In the genomic region with DNA sequence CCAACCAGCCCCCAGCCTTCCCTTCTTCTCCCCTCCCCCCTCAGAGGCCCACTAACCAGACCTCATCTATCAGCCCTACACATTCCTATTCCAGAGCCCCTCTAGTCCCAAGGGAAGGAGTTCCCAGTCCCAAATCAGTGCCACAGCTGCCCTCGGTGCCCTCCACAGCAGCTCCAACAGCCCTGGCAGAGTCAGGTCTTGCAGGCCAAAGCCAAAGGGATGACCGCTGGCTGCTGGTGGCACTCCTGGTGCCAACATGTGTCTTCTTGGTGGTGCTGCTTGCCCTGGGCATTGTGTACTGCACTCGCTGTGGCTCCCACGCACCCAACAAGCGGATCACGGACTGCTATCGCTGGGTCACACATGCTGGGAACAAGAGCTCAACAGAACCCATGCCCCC, we compare ENCODE assay signal across 10 mouse cellular contexts. TPM values are rescaled to one million over a fixed set of nuclear protein-coding genes. Genes with fewer than 3 reads are reported as not detected.
DNase-seq lines count a peak whose midpoint lies in the region; ATAC-seq lines count a peak whose summit lies in the region.
"Had no signal": no experiment of that assay in that cellular context is flagged by ENCODE, and none has a peak within 500 bp of the region (broad histone marks: within the 10 kb centered on the region; RNA-seq: fewer than 3 reads in every experiment).

No protein-coding gene starts in this region.

- H3K9me3 ChIP-seq in heart, embryonic 12.5 days (replicated peaks) = no peaks in the 10 kb centered on the region
- no peaks in the 10 kb centered on the region for H3K9me3 ChIP-seq in midbrain, embryonic 12.5 days
- no peaks in the 10 kb centered on the region for H3K9me3 ChIP-seq in midbrain, embryonic 11.5 days (ENCODE audit: control insufficient read depth, low read length)
- H3K9me3 ChIP-seq in hindbrain, embryonic 15.5 days = no peaks in the 10 kb centered on the region
- H3K9me3 ChIP-seq in neural tube, embryonic 15.5 days (replicated peaks) = no peaks in the 10 kb centered on the region

- intact Hi-C loops in heart, postnatal 10 days (cut with DNase I) = no loop called here

- peak overlapping the region; percentile 96 for H3K4me2 ChIP-seq in heart, embryonic 12.5 days
- peak overlapping the region; percentile 17; the same call in 1 of the 2 replicates for H3K4me2 ChIP-seq in midbrain, embryonic 12.5 days (replicated peaks)
- H3K4me2 ChIP-seq in midbrain, embryonic 11.5 days = no peak overlapping the region
- H3K4me2 ChIP-seq in hindbrain, embryonic 15.5 days = peak overlapping the region; percentile 83
- H3K4me2 ChIP-seq in neural tube, embryonic 15.5 days = peak overlapping the region; percentile 83

- no peaks in the 10 kb centered on the region for H3K36me3 ChIP-seq in heart, embryonic 12.5 days
- no peaks in the 10 kb centered on the region for H3K36me3 ChIP-seq in midbrain, embryonic 12.5 days
- no peaks in the 10 kb centered on the region for H3K36me3 ChIP-seq in midbrain, embryonic 11.5 days (ENCODE audit: control insufficient read depth, insufficient read depth, low read length)
- no peaks in the 10 kb centered on the region for H3K36me3 ChIP-seq in hindbrain, embryonic 15.5 days
- H3K36me3 ChIP-seq in neural tube, embryonic 15.5 days = no peaks in the 10 kb centered on the region

- DNase-seq in heart, postnatal 10 days = no peak
- no peak for DNase-seq in midbrain, embryonic 11.5 days (ENCODE audit: low spot score, missing footprints)
- DNase-seq in spleen, postnatal 36 days (ENCODE audit: low spot score in 2 of 2) = no peak
- no peak for DNase-seq in gastrocnemius, adult 8-10 months (ENCODE audit: low spot score in 2 of 2)
- DNase-seq: kidney, adult 8-10 months had no signal

- H3K27ac ChIP-seq in heart, embryonic 12.5 days (ENCODE audit: poor library complexity, severe bottlenecking) = no peak overlapping the region
- no peak overlapping the region for H3K27ac ChIP-seq in midbrain, embryonic 12.5 days (replicated peaks)
- no peak overlapping the region for H3K27ac ChIP-seq in midbrain, embryonic 11.5 days (ENCODE audit: low read depth, low read length)
- H3K27ac ChIP-seq in hindbrain, embryonic 15.5 days (replicated peaks) = no peak overlapping the region
- H3K27ac ChIP-seq in neural tube, embryonic 15.5 days (replicated peaks) = no peak overlapping the region

- H3K4me3 ChIP-seq in heart, embryonic 12.5 days = no peak overlapping the region; the same call in 1 of the 2 replicates
- no peak overlapping the region for H3K4me3 ChIP-seq in midbrain, embryonic 12.5 days
- H3K4me3 ChIP-seq in midbrain, embryonic 11.5 days (ENCODE audit: low read depth, low read length) = no peak overlapping the region
- H3K4me3 ChIP-seq in hindbrain, embryonic 15.5 days = peak overlapping the region; percentile 6; the same call in 1 of the 2 replicates
- no peak overlapping the region for H3K4me3 ChIP-seq in neural tube, embryonic 15.5 days (replicated peaks)

- H3K4me1 ChIP-seq in heart, embryonic 12.5 days (replicated peaks) = peaks cover 65% of the 10 kb centered on the region
- H3K4me1 ChIP-seq in midbrain, embryonic 12.5 days = peaks cover 57% of the 10 kb centered on the region
- H3K4me1 ChIP-seq in midbrain, embryonic 11.5 days (ENCODE audit: control insufficient read depth, insufficient read depth, low read length) = peaks cover 24% of the 10 kb centered on the region
- H3K4me1 ChIP-seq in hindbrain, embryonic 15.5 days (replicated peaks) = peaks cover 41% of the 10 kb centered on the region
- H3K4me1 ChIP-seq in neural tube, embryonic 15.5 days = peaks cover 45% of the 10 kb centered on the region

- peak overlapping the region; percentile 6 for H3K9ac ChIP-seq in heart, embryonic 12.5 days
- no peak overlapping the region for H3K9ac ChIP-seq in midbrain, embryonic 12.5 days (replicated peaks)
- no peak overlapping the region for H3K9ac ChIP-seq in midbrain, embryonic 11.5 days (ENCODE audit: low read length)
- no peak overlapping the region for H3K9ac ChIP-seq in hindbrain, embryonic 15.5 days
- H3K9ac ChIP-seq in neural tube, embryonic 15.5 days (replicated peaks) = no peak overlapping the region

- H3K27me3 ChIP-seq in heart, embryonic 12.5 days (replicated peaks) = peaks cover 32% of the 10 kb centered on the region
- H3K27me3 ChIP-seq in midbrain, embryonic 12.5 days = peaks cover 82% of the 10 kb centered on the region
- peaks cover 39% of the 10 kb centered on the region for H3K27me3 ChIP-seq in midbrain, embryonic 11.5 days (ENCODE audit: control insufficient read depth, insufficient read depth, low read length)
- peaks cover 21% of the 10 kb centered on the region for H3K27me3 ChIP-seq in hindbrain, embryonic 15.5 days
- H3K27me3 ChIP-seq in neural tube, embryonic 15.5 days (replicated peaks) = peaks cover 57% of the 10 kb centered on the region

- 76% methylated on average over 7 of the region's 7 CpGs for WGBS in heart, embryonic 12.5 days
- 76% methylated on average over 7 of the region's 7 CpGs for WGBS in midbrain, embryonic 12.5 days
- WGBS in midbrain, embryonic 11.5 days = 82% methylated on average over 7 of the region's 7 CpGs
- WGBS in hindbrain, embryonic 15.5 days = 83% methylated on average over 7 of the region's 7 CpGs
- WGBS in neural tube, embryonic 15.5 days = 76% methylated on average over 7 of the region's 7 CpGs

- ATAC-seq in heart, embryonic 12.5 days (ENCODE audit: insufficient number of reproducible peaks, low FRiP score) = no peak
- no peak for ATAC-seq in midbrain, embryonic 12.5 days (ENCODE audit: low FRiP score, low read depth)
- ATAC-seq in midbrain, embryonic 11.5 days (ENCODE audit: low FRiP score) = no peak
- no peak for ATAC-seq in hindbrain, embryonic 15.5 days (ENCODE audit: low FRiP score, low read depth)
- no peak for ATAC-seq in neural tube, embryonic 15.5 days (ENCODE audit: low FRiP score)

RNA-seq across cellular contexts. Expression of a gene that starts 2.1 kb away (rescaled TPM):
- 21.4 and 23.0 TPM in 2 replicates for polyA plus RNA-seq in heart, embryonic 12.5 days (2016; fragmentation: Nextera tagmentation; extraction: Ambion mirVana)
- 10 to 100 TPM; 33.8 to 39.7 TPM for total RNA-seq in heart, postnatal 10 days (2021)
- 24.7 and 31.5 TPM in 2 replicates for polyA plus RNA-seq in midbrain, embryonic 12.5 days (2016; fragmentation: Nextera tagmentation; extraction: Ambion mirVana)
- polyA plus RNA-seq in midbrain, embryonic 11.5 days (2014; fragmentation: Nextera tagmentation; extraction: Ambion mirVana) = 26.7 and 32.2 TPM in 2 replicates
- polyA plus RNA-seq in hindbrain, embryonic 15.5 days (2015; fragmentation: Nextera tagmentation; extraction: Ambion mirVana) = 19.8 and 22.0 TPM in 2 replicates
- polyA plus RNA-seq in neural tube, embryonic 15.5 days (2015; fragmentation: Nextera tagmentation; extraction: Ambion mirVana) = 19.9 and 27.4 TPM in 2 replicates
- 1 to 10 TPM; 5.2 to 8.9 (median 7.0) TPM for total RNA-seq in gastrocnemius, adult 8-10 months (2022)

RNA-seq across cellular contexts. Expression of a gene that starts 15.4 kb away (rescaled TPM):
- 4.4 TPM in 2 replicates for polyA plus RNA-seq in heart, embryonic 12.5 days (2016; fragmentation: Nextera tagmentation; extraction: Ambion mirVana)
- total RNA-seq in heart, postnatal 10 days (2021) = 1 to 10 TPM; 3.3 to 3.5 TPM
- 0.94 and 2.0 TPM in 2 replicates for polyA plus RNA-seq in midbrain, embryonic 12.5 days (2016; fragmentation: Nextera tagmentation; extraction: Ambion mirVana)
- 1.3 TPM in 2 replicates for polyA plus RNA-seq in midbrain, embryonic 11.5 days (2014; fragmentation: Nextera tagmentation; extraction: Ambion mirVana)
- polyA plus RNA-seq in hindbrain, embryonic 15.5 days (2015; fragmentation: Nextera tagmentation; extraction: Ambion mirVana) = 28.3 and 34.0 TPM in 2 replicates
- polyA plus RNA-seq in neural tube, embryonic 15.5 days (2015; fragmentation: Nextera tagmentation; extraction: Ambion mirVana) = 29.7 and 38.5 TPM in 2 replicates
- total RNA-seq in gastrocnemius, adult 8-10 months (2022) = under 1 TPM in 1 of 4 experiments, not detected in 3; 0.12 TPM

RNA-seq across cellular contexts. Expression of a gene that starts 18.4 kb away (rescaled TPM):
- polyA plus RNA-seq in heart, embryonic 12.5 days (2016; fragmentation: Nextera tagmentation; extraction: Ambion mirVana) = 76.0 and 82.8 TPM in 2 replicates
- total RNA-seq in heart, postnatal 10 days (2021) = 10 to 100 TPM; 72.8 to 78.3 TPM
- 60.9 and 61.6 TPM in 2 replicates for polyA plus RNA-seq in midbrain, embryonic 12.5 days (2016; fragmentation: Nextera tagmentation; extraction: Ambion mirVana)
- polyA plus RNA-seq in midbrain, embryonic 11.5 days (2014; fragmentation: Nextera tagmentation; extraction: Ambion mirVana) = 70.4 and 80.6 TPM in 2 replicates
- 55.8 and 64.0 TPM in 2 replicates for polyA plus RNA-seq in hindbrain, embryonic 15.5 days (2015; fragmentation: Nextera tagmentation; extraction: Ambion mirVana)
- 56.8 and 66.1 TPM in 2 replicates for polyA plus RNA-seq in neural tube, embryonic 15.5 days (2015; fragmentation: Nextera tagmentation; extraction: Ambion mirVana)
- 10 to 100 TPM; 37.4 to 44.7 (median 39.8) TPM for total RNA-seq in gastrocnemius, adult 8-10 months (2022)

RNA-seq across cellular contexts. Expression of a gene that starts 19.7 kb away (rescaled TPM):
- 4.7 and 6.2 TPM in 2 replicates for polyA plus RNA-seq in heart, embryonic 12.5 days (2016; fragmentation: Nextera tagmentation; extraction: Ambion mirVana)
- total RNA-seq in heart, postnatal 10 days (2021) = 1 to 10 TPM; 2.1 to 2.4 TPM
- 1.7 and 2.0 TPM in 2 replicates for polyA plus RNA-seq in midbrain, embryonic 12.5 days (2016; fragmentation: Nextera tagmentation; extraction: Ambion mirVana)
- 0.63 and 1.4 TPM in 2 replicates for polyA plus RNA-seq in midbrain, embryonic 11.5 days (2014; fragmentation: Nextera tagmentation; extraction: Ambion mirVana)
- 0.79 and 1.1 TPM in 2 replicates for polyA plus RNA-seq in hindbrain, embryonic 15.5 days (2015; fragmentation: Nextera tagmentation; extraction: Ambion mirVana)
- 0.89 and 1.0 TPM in 2 replicates for polyA plus RNA-seq in neural tube, embryonic 15.5 days (2015; fragmentation: Nextera tagmentation; extraction: Ambion mirVana)
- 1 to 10 TPM in 1 of 4 experiments, under 1 TPM in 3; 0.47 to 1.0 (median 0.75) TPM for total RNA-seq in gastrocnemius, adult 8-10 months (2022)

RNA-seq across cellular contexts. Expression of a gene that starts 28.3 kb away (rescaled TPM):
- polyA plus RNA-seq in heart, embryonic 12.5 days (2016; fragmentation: Nextera tagmentation; extraction: Ambion mirVana) = 5.9 and 7.0 TPM in 2 replicates
- under 1 TPM; 0.57 to 0.82 TPM for total RNA-seq in heart, postnatal 10 days (2021)
- 196 and 239 TPM in 2 replicates for polyA plus RNA-seq in midbrain, embryonic 12.5 days (2016; fragmentation: Nextera tagmentation; extraction: Ambion mirVana)
- polyA plus RNA-seq in midbrain, embryonic 11.5 days (2014; fragmentation: Nextera tagmentation; extraction: Ambion mirVana) = 106 and 115 TPM in 2 replicates
- 364 and 435 TPM in 2 replicates for polyA plus RNA-seq in hindbrain, embryonic 15.5 days (2015; fragmentation: Nextera tagmentation; extraction: Ambion mirVana)
- polyA plus RNA-seq in neural tube, embryonic 15.5 days (2015; fragmentation: Nextera tagmentation; extraction: Ambion mirVana) = 294 and 369 TPM in 2 replicates
- not detected for total RNA-seq in gastrocnemius, adult 8-10 months (2022)
- total RNA-seq: liver, adult 2 months had no signal
